ENCODE assay signal across 23 mouse cellular contexts in the genomic region with DNA sequence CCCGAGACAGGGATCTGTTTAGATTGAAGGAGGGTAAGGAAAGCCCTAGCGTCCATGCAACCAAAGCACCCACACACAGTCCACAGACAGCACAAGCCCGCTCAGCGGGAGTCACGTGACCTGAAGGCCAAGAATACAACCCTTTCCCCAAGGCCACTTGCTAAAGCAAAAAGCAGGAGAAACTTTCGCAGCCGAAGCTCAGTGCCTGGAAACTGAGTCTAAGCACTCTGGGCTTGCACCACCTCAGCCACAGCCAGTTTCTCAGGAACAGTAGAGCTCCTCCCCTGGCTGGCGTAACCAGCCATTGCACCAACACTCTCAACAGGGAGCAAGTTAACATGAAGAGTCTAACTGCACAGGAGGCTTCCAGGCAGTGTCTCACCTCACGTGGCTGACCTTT. TPM values are rescaled to one million over a fixed set of nuclear protein-coding genes. Genes with fewer than 3 reads are reported as not detected.
DNase-seq lines count a peak whose midpoint lies in the region; ATAC-seq lines count a peak whose summit lies in the region.
"Had no signal": no experiment of that assay in that cellular context is flagged by ENCODE, and none has a peak within 500 bp of the region (broad histone marks: within the 10 kb centered on the region; RNA-seq: fewer than 3 reads in every experiment).

No protein-coding gene starts in this region.

- H3K4me2 ChIP-seq in limb, embryonic 11.5 days (ENCODE audit: low read depth, severe bottlenecking) = no peak overlapping the region
- H3K4me2 ChIP-seq: heart, embryonic 13.5 days; hindbrain, embryonic 12.5 days; limb, embryonic 15.5 days; midbrain, embryonic 13.5 days had no signal

- no peak overlapping the region for H3K27ac ChIP-seq in limb, embryonic 11.5 days (replicated peaks; ENCODE audit: low read depth, low read length)
- H3K27ac ChIP-seq: heart, adult 2 months; heart, embryonic 13.5 days; hindbrain, embryonic 12.5 days; limb, embryonic 15.5 days; midbrain, embryonic 13.5 days had no signal

- no peaks in the 10 kb centered on the region for H3K4me1 ChIP-seq in limb, embryonic 11.5 days (ENCODE audit: control insufficient read depth, insufficient read depth, low read length)
- H3K4me1 ChIP-seq: heart, embryonic 13.5 days; limb, embryonic 15.5 days had no signal

- no peaks in the 10 kb centered on the region for H3K27me3 ChIP-seq in limb, embryonic 11.5 days (ENCODE audit: control insufficient read depth, insufficient read depth, low read length)
- H3K27me3 ChIP-seq: heart, embryonic 13.5 days; hindbrain, embryonic 12.5 days; limb, embryonic 15.5 days; megakaryocyte, embryonic 14.5 days; midbrain, embryonic 13.5 days had no signal

- H3K36me3 ChIP-seq in limb, embryonic 11.5 days (ENCODE audit: control insufficient read depth, insufficient read depth, low read length) = peaks cover 10% of the 10 kb centered on the region

- 92% methylated on average over 9 of the region's 9 CpGs for WGBS in limb, embryonic 11.5 days

- H3K9me3 ChIP-seq in limb, embryonic 11.5 days (ENCODE audit: control insufficient read depth, low read length) = no peaks in the 10 kb centered on the region
- H3K9me3 ChIP-seq: heart, embryonic 13.5 days; hindbrain, embryonic 12.5 days; limb, embryonic 15.5 days; megakaryocyte, embryonic 14.5 days; midbrain, embryonic 13.5 days had no signal

- DNase-seq in adrenal gland, adult (ENCODE audit: inconsistent age in 2 of 2, low spot score in 1 of 2) = peak; percentile 62 to 81
- DNase-seq in adrenal gland, adult 18-20 months (ENCODE audit: low spot score in 2 of 2) = no peak
- DNase-seq in ovary, adult 18-20 months (ENCODE audit: low spot score) = peak; percentile 37
- no peak for DNase-seq in ovary, postnatal 10 days (ENCODE audit: low spot score)
- peak; percentile 10 for DNase-seq in limb, embryonic 11.5 days (ENCODE audit: low spot score)
- peak; percentile 31 for DNase-seq in yolk sac, embryonic 10.5 days (ENCODE audit: low spot score)
- no peak for DNase-seq in lung, postnatal 14 days
- DNase-seq: cerebellum, adult 11 months; cerebellum, adult 9-11 months; forebrain, postnatal 0 days; gastrocnemius, postnatal 14 days; heart, adult 2 months; heart, postnatal 14 days; kidney, adult 8-10 months; kidney, postnatal 10 days; lung, adult 18-20 months; lung, postnatal 10 days had no signal

- ATAC-seq in limb, embryonic 11.5 days (ENCODE audit: insufficient number of reproducible peaks, low FRiP score, low TSS enrichment, low read depth) = no peak
- no peak for ATAC-seq in erythroblast, adult 5-6 weeks (replicated peaks; ENCODE audit: low FRiP score, poor library complexity, severe bottlenecking)
- ATAC-seq: forebrain, postnatal 0 days; midbrain, embryonic 13.5 days had no signal

- no peak overlapping the region for H3K9ac ChIP-seq in limb, embryonic 11.5 days (ENCODE audit: low read length)
- H3K9ac ChIP-seq: forebrain, postnatal 0 days; heart, embryonic 13.5 days; hindbrain, embryonic 12.5 days; limb, embryonic 15.5 days; midbrain, embryonic 13.5 days had no signal

- H3K4me3 ChIP-seq in limb, embryonic 11.5 days (ENCODE audit: low read depth, low read length) = no peak overlapping the region
- H3K4me3 ChIP-seq: heart, adult 2 months; heart, embryonic 13.5 days; hindbrain, embryonic 12.5 days; limb, embryonic 15.5 days; megakaryocyte, embryonic 14.5 days; midbrain, embryonic 13.5 days had no signal

RNA-seq across cellular contexts. Expression of a gene that starts 13.7 kb away (rescaled TPM):
- 100 to 1,000 TPM; 101 to 136 TPM for total RNA-seq in adrenal gland, adult 18-20 months (2021)
- 284 and 297 TPM in 2 replicates for polyA plus RNA-seq in limb, embryonic 11.5 days (2014; fragmentation: Nextera tagmentation; extraction: Ambion mirVana)
- 30.1 and 40.7 TPM in 2 replicates for total RNA-seq in erythroblast, adult 5-6 weeks (2015; ENCODE audit: low replicate concordance)
- 21.8 and 71.2 TPM in 2 replicates for total RNA-seq in erythroblast, adult 5-6 weeks (2017; ENCODE audit: low replicate concordance)

Comparison
In these comparisons a context has a peak if more than half of its experiments do, and no peak if none do; other contexts are left out.
1. DNase-seq: peak in adrenal gland, adult (2 of 2), ovary, adult 18-20 months (single experiment), limb, embryonic 11.5 days (single experiment) and yolk sac, embryonic 10.5 days (single experiment); none in adrenal gland, adult 18-20 months (0 of 2), ovary, postnatal 10 days (single experiment) and lung, postnatal 14 days (single experiment).